Mouse (Mus musculus): Measurements from ENCODE around the gene Olfr414.

Olfr414 gene

DNA sequence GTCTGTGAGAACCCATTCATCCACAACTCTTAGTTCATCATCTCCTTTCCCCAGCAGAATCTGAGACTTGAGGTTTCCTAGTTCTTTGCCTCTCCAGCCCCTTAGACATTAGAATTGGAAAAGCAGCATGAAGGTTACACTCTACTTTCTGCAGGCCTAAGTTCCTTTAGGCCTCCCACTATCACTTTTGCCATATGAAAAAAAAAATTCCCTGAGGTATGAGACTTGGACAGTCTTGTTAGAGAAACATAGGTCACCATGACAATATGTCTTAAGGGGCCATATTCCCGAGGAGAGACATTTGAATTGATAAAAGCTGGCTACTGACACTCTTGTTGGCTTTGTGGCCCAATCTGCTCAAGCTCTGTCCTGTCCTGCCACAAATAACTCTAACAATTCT is at the start of gene Olfr414:
TSS of gene Olfr414 (plus strand) at position 301 of the 400 bp plus-strand sequence.
- DNase-seq (ENCODE audit: low spot score), result no peak

DNA sequence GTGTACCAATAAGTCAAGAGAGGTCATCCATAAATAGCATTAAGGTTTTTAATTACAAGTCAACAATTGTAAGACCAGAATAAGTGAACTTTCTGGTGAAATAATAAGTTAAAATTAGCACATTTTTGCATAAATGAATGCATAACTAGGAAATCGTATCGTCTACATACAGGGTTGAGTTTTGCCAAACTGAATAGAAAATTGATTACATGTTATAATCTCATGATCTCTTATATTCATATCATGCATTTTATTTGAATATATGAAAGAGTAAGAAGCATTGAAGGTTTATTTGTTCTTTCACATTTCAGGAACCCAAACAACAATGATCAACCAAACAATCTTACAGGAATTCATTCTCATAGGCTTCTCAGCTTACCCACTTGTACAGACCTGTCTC is 33.1 kb upstream of the Olfr414 start, which contains the start of gene Olfr248:
TSS of gene Olfr248 (plus strand) at position 301 of the 400 bp plus-strand sequence.
- no peak for DNase-seq (ENCODE audit: low spot score)

DNA sequence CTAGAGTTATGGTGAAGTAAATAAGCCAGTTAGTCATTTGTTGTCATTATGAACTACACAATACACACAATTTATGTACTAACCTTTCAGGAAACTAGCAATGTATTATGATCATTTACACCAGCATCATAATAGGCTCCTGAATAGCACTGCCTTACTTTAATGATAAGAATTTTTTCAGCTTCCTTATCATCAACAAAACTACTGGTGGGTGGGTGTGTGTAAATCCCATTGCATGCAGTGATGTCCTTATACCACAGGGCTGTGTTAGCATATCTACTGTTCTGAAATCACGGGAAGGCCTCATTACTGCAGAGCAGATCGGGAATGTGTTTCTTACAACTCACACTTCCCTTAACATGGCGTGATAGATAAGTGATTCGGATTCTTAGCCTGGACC is 905 bp upstream of the Olfr414 start:
- no peak for DNase-seq (ENCODE audit: low spot score)

DNA sequence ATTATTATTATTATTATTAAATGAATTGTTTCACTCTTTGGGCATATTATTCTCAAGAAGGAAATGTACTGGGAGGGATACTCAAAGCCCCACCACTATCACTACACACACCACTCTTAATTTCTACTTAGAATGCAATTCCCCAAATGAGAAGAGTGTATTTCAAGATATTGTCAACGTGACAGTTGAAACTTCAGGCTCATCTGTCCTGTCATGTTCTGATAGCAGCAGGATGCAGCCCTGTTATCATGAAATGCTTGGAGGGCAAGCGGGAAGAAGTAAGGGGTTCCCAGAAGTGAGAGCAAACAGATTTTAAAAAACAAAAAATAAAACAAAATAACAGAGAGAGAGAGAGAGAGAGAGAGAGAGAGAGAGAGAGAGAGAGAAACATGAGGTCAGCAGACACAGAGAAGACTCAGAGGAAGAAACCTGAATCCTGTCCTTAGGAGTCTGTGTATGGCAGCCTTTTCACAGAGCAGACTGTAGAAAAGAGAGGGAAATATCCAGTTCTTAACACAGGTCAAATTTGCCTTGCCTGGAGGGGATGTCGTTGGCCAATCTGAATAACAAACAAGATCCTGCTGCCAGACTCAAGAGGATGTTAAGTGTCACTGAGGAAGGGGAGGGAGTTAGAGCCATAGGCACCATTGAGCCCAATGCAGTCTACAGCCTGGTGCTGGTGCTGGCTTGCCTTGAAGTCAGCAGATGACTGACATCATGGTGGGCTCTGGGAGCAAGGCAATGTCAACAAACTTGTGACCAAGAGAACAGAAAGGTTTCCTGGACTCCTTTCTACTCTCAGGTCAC is 2.5 kb downstream of the Olfr414 start:
- DNase-seq (ENCODE audit: low spot score), result no peak

DNA sequence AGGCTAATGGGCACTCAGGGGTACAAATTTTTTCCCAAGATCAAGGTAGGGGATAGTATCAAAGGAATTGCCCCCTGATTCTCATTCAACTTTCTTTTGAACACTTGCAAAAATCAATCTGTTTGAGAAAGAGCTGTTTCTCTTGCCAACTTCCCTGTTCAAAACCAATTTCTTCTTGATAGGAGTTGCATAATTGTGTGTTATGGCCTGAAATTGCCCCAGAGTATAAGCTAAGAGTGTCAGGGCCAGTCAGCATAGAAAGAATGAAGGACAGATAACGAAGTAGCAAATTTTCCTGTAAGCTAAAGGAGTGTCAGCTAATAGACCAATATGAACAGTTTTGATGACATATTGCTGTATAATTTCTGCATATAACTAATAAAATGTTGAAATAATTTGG is 3.5 kb downstream of the Olfr414 start:
- no peak for DNase-seq (ENCODE audit: low spot score)

DNA sequence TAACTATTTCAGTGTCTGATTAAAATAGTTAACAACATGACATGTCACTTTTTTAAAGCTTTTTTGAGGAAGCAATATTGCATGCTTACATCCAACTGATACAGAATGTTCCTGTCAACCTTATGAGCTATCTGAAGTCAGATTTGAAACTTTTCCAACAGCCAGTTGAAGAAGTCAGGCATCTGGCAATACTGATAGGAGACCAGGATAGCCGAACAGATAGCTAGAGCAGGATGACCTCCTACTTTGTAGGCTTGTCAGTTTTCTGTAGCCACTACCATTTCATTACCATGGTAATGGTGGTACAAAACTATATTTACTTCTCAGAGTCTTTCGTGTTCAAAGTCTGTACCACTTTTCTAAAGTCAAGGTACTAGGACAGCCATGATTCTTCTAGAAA is 4.5 kb downstream of the Olfr414 start:
- DNase-seq (ENCODE audit: low spot score), result no peak

DNA sequence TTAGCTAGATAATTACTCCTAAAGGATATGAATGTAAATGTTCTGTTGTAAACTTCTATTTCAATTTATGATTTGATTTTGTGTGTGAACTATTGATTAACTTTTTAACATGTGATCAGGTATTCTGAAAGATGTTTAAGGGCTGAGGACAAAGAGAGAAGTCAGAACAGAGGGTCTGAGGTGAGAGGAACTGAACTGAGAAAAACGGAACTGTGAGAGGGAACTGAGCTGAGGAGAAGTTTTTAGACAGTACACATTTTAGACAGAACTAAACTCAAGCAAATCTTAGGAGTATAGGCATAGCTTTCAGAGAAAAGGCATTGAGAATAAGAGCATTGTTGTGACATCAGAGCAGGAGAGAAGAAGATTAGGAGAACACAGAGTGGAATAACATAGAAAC is 10.3 kb downstream of the Olfr414 start:
- DNase-seq (ENCODE audit: low spot score), result no peak

DNA sequence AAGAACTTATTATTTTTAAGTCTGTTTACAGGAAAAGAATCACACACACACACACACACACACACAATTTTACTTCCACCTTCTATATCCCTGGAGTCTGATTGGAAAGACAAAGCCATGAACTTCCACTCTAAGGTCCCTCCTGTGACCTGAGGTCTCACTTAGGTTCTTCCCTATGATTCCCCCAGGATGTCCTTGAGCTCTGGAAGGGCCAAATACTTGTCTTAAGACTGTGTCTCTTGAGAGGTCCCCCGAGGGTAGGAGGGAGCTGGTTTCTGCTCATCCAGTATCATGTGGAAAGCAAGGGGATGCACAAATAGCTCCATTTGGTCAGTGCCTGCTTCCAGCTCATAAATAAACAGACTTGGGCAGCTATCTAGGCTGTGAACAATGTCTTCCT is 17.9 kb downstream of the Olfr414 start, which contains the start of gene Olfr220:
TSS of gene Olfr220 (plus strand) at position 301 of the 400 bp plus-strand sequence.
- DNase-seq (ENCODE audit: low spot score), result no peak

DNA sequence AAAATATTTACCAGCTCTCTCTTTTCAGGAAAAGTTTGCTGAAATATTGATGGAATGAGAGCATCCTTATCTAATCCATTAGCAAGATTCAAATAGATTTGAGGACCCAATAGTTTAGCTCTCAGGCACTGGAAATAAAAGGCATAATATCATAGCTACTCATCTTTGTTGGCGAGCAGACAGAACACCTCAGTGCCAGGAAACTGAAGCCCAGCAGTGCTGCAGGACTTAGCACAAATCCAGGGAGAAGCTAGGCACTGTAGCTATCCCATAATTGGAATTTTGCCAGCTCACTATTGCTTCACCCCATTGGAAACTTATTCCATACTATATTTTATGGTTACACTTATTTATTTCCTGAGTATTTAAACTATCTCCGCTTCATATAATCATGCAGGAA is 31.2 kb downstream of the Olfr414 start:
- no peak for DNase-seq (ENCODE audit: low spot score)

DNA sequence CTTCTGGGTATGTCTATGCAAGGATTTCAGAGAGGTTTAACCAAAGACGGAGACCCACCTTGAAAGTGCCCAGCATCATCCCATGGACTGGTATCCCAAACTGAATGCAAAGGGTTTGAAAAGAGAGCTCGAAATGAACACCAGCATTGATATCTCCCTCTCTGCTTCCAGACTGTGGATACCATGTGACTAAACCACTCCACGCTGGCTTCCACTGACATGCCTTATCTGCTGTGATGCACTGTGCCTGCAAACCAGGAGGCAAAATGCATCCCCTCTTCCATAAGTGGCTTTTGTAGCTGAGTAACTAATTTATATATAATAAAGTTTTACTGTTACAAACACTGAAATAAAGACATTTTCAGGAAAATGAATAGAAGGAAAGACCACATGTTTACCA is 41.5 kb downstream of the Olfr414 start:
- DNase-seq (ENCODE audit: low spot score), result no peak

DNA sequence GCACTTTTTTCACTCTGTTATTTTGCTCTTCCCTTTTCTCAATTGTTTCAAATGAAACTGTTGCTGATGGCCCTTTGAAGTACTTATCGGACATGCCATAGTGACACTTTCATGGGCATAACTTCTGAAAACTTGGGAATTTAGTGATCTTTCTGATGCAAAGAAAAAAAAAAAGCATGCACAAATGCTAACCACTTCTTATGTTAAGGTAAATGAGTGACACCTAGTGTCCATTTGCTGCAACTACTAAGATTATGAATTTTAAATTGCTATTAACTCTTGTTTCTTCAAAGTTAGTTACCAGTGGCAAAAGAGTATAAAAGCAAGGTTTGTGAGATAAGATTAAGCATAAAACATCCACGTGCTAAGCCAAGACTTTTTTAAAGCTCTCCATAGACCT is 42.4 kb downstream of the Olfr414 start:
- no peak for DNase-seq (ENCODE audit: low spot score)

DNA sequence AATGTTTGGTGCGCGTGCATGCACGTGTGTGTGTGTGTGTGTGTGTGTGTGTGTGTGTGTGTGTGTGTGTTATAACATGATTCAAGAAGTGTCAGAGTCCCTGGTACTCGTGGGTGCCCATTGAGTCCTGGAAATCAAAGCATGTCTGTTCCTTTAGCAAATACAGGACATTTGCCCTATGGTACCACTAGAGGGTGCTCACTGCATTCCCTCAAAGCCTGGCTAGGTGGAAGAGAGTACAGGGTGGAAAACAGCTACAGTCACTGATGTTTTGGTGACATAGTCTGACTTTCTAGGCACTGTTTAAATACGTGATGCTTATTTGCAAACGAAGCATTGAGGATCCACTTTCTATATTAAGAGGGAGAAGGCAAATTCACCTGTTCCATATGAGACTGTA is 45.9 kb downstream of the Olfr414 start:
- no peak for DNase-seq (ENCODE audit: low spot score)

DNA sequence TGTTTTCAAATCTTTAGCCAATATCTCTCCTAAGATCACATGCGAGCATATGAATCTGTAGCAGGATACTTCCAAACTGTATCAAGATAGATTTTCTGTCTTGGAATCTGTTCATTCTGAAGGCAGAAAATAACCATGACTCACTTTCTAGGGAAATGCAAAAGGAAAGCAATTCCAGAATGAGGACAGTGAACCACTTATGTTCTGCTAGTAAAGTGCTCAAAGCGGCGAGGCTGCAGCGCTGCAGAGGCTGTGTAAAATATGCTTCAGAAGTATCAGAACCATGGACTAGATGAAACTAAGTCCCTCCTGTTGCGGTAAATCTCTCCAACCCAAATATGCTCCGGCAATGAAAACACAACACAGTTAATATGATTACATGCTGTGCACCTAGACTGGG is 58.7 kb downstream of the Olfr414 start:
- no peak for DNase-seq (ENCODE audit: low spot score)

Data from ovary, postnatal 10 days (tissue).